In genomic region chr17:7905936-7906685, GRCm38 (mm10) we compare ENCODE assay signal across 22 mouse cellular contexts. TPM values are rescaled to one million over a fixed set of nuclear protein-coding genes. Genes with fewer than 3 reads are reported as not detected.
DNase-seq lines count a peak whose midpoint lies in the region; ATAC-seq and TF ChIP-seq lines count a peak whose summit lies in the region.
"Had no signal": no experiment of that assay in that cellular context is flagged by ENCODE, and none has a peak within 500 bp of the region (broad histone marks: within the 10 kb centered on the region; RNA-seq: fewer than 3 reads in every experiment).

No protein-coding gene starts in this region.

- TF ChIP-seq CTCF in CH12.LX (conservative IDR thresholded peaks at IDR 0.05 in 1 of 2, IDR thresholded peaks at IDR 0.05 in 1 of 2; ENCODE audit: low read depth in 2 of 2, low read length in 2 of 2): no peak

- no peak for TF ChIP-seq EP300 in CH12.LX (IDR thresholded peaks at IDR 0.05; ENCODE audit: low read length)

- H3K4me3 ChIP-seq in heart, embryonic 10.5 days: no peak overlapping the region
- no peak overlapping the region for H3K4me3 ChIP-seq in CH12.LX (replicated peaks in 1 of 3; ENCODE audit: low read depth in 2 of 3, low read length in 2 of 3, poor library complexity in 1 of 3)
- H3K4me3 ChIP-seq: forebrain, embryonic 15.5 days; hindbrain, embryonic 15.5 days; neural tube, embryonic 12.5 days; stomach, embryonic 15.5 days had no signal

- no peaks in the 10 kb centered on the region for H3K79me2 ChIP-seq in CH12.LX (replicated peaks; ENCODE audit: control insufficient read depth, extremely low read depth, insufficient read depth, poor library complexity, severe bottlenecking)

- intact Hi-C loops in heart, postnatal 25 days (cut with DNase I): no loop called here

- no peaks in the 10 kb centered on the region for H3K4me1 ChIP-seq in heart, embryonic 10.5 days
- peaks cover 6 to 29% of the 10 kb centered on the region in 2 experiments; a peak in 3 of 4 replicates for H3K4me1 ChIP-seq in CH12.LX (ENCODE audit: control insufficient read depth in 1 of 2, insufficient read depth in 2 of 2)
- H3K4me1 ChIP-seq: forebrain, embryonic 15.5 days; hindbrain, embryonic 15.5 days; neural tube, embryonic 12.5 days; stomach, embryonic 15.5 days had no signal

- no peaks in the 10 kb centered on the region for H3K36me3 ChIP-seq in heart, embryonic 10.5 days
- H3K36me3 ChIP-seq in CH12.LX (replicated peaks in 1 of 2; ENCODE audit: control insufficient read depth in 1 of 2, insufficient read depth in 1 of 2, low read length in 1 of 2): no peaks in the 10 kb centered on the region
- H3K36me3 ChIP-seq: forebrain, embryonic 15.5 days; G1E; hindbrain, embryonic 15.5 days; neural tube, embryonic 12.5 days; stomach, embryonic 15.5 days had no signal

- no peak for TF ChIP-seq POLR2A in CH12.LX (IDR thresholded peaks at IDR 0.05; ENCODE audit: low read depth, low read length)

- no peak overlapping the region for H3K27ac ChIP-seq in heart, embryonic 10.5 days
- H3K27ac ChIP-seq in CH12.LX (ENCODE audit: insufficient read depth, low read depth): no peak overlapping the region
- H3K27ac ChIP-seq: forebrain, embryonic 15.5 days; hindbrain, embryonic 15.5 days; liver, embryonic 14.5 days; neural tube, embryonic 12.5 days; stomach, embryonic 15.5 days had no signal

- peaks cover 5% of the 10 kb centered on the region for H3K9me3 ChIP-seq in heart, embryonic 10.5 days
- H3K9me3 ChIP-seq in CH12.LX (replicated peaks; ENCODE audit: low read length): peaks cover 4% of the 10 kb centered on the region
- H3K9me3 ChIP-seq: forebrain, embryonic 15.5 days; G1E; hindbrain, embryonic 15.5 days; stomach, embryonic 15.5 days had no signal

- dilution Hi-C loops in CH12.LX (cut with MboI; ENCODE audit: extremely low pct_ligation_motif_present, extremely low pct_unique_long_range_greater_than_20kb, low sequenced_read_pairs): no loop called here

- H3K9ac ChIP-seq in CH12.LX (ENCODE audit: insufficient read depth, low read depth): peak overlapping the region; percentile 19; the same call in 1 of the 2 replicates
- H3K9ac ChIP-seq: forebrain, embryonic 15.5 days; hindbrain, embryonic 15.5 days; liver, embryonic 14.5 days; neural tube, embryonic 12.5 days; stomach, embryonic 15.5 days had no signal

- ATAC-seq in erythroid progenitor cell, adult 5-6 weeks (replicated peaks; ENCODE audit: low FRiP score, poor library complexity, severe bottlenecking): no peak
- ATAC-seq: forebrain, embryonic 15.5 days; intestine, postnatal 0 days; lung, postnatal 0 days had no signal

- WGBS in heart, embryonic 10.5 days: 38% methylated on average over 4 of the region's 4 CpGs

- in situ Hi-C loops in CH12.LX (cut with MboI; ENCODE audit: low pct_ligation_motif_present, low pct_unique_long_range_greater_than_20kb, low sequenced_read_pairs): no loop called here

- peaks cover 3% of the 10 kb centered on the region for H3K27me3 ChIP-seq in heart, embryonic 10.5 days (ENCODE audit: insufficient read depth, poor library complexity, severe bottlenecking)
- H3K27me3 ChIP-seq in CH12.LX (replicated peaks): no peaks in the 10 kb centered on the region
- H3K27me3 ChIP-seq: forebrain, embryonic 15.5 days; hindbrain, embryonic 15.5 days; stomach, embryonic 15.5 days had no signal

- TF ChIP-seq RAD21 in CH12.LX (IDR thresholded peaks at IDR 0.05; ENCODE audit: low read depth, low read length): no peak

- peak; percentile 17 for DNase-seq in heart, embryonic 10.5 days (ENCODE audit: low spot score)
- no peak for DNase-seq in heart, postnatal 25 days (ENCODE audit: low spot score)
- no peak for DNase-seq in CH12.LX (ENCODE audit: extremely low read depth)
- peak; percentile 58 for DNase-seq in induced T-regulatory cell, adult 2 months (ENCODE audit: low read depth)
- DNase-seq in retina, embryonic 14.5 days (ENCODE audit: low spot score): peak; percentile 21
- no peak for DNase-seq in urinary bladder, postnatal 25 days (ENCODE audit: low spot score)
- DNase-seq in left cerebral cortex, adult 11 months (ENCODE audit: low spot score): no peak
- DNase-seq: cerebellum, adult 18-20 months; gastrocnemius, postnatal 25 days; heart, postnatal 14 days; spleen, adult 18-20 months; thymus, adult 18-20 months had no signal

- H3K4me2 ChIP-seq in CH12.LX (ENCODE audit: insufficient read depth, low read depth, poor library complexity, severe bottlenecking): no peak overlapping the region
- H3K4me2 ChIP-seq: forebrain, embryonic 15.5 days; heart, embryonic 11.5 days; hindbrain, embryonic 15.5 days; neural tube, embryonic 12.5 days; stomach, embryonic 15.5 days had no signal

TF ChIP-seq in CH12.LX, 34 proteins besides CTCF, POLR2A, EP300 and RAD21:
- no peak for TF ChIP-seq KAT2A (IDR thresholded peaks at IDR 0.05; ENCODE audit: insufficient replicate concordance, low read length)
- TF ChIP-seq NRF1 (IDR thresholded peaks at IDR 0.05; ENCODE audit: low read depth, low read length): no peak
- TF ChIP-seq JUND (conservative IDR thresholded peaks at IDR 0.05; ENCODE audit: low read depth, low read length): no peak
- no peak for TF ChIP-seq TCF12 (IDR thresholded peaks at IDR 0.05; ENCODE audit: low read depth, low read length)
- TF ChIP-seq TBP (conservative IDR thresholded peaks at IDR 0.05; ENCODE audit: low read depth, low read length): no peak
- TF ChIP-seq POLR2AphosphoS2 (IDR thresholded peaks at IDR 0.05; ENCODE audit: low read depth, low read length): no peak
- TF ChIP-seq MAX (IDR thresholded peaks at IDR 0.05; ENCODE audit: low read length): no peak

RNA-seq across cellular contexts. Expression of gene Tagap, which starts 19.7 kb away (rescaled TPM):
- 0.11 and 0.35 TPM in 2 replicates for polyA plus RNA-seq in heart, embryonic 10.5 days (2016; fragmentation: Nextera tagmentation; extraction: Ambion mirVana)
- 1 to 10 TPM; 1.8 to 2.6 TPM for total RNA-seq in heart, postnatal 25 days (2021)
- 16.3 and 16.4 TPM in 2 replicates for total RNA-seq in CH12.LX (2012; rRNA removed)
- total RNA-seq in CH12.LX (2014; rRNA removed): 18.5 and 20.9 TPM in 2 replicates
- polyA plus RNA-seq in CH12.LX (2012; ENCODE audit: insufficient read length, low read depth): 12.9 and 14.2 TPM in 2 replicates
- 3.4 and 14.8 TPM in 2 replicates for total RNA-seq in erythroid progenitor cell, adult 5-6 weeks (2015; ENCODE audit: low replicate concordance)
- 3.1 and 4.4 TPM in 2 replicates for total RNA-seq in erythroid progenitor cell, adult 5-6 weeks (2017; ENCODE audit: low replicate concordance)

RNA-seq across cellular contexts. Expression of gene Rsph3a, which starts 39.3 kb away (rescaled TPM):
- 47.9 and 56.7 TPM in 2 replicates for polyA plus RNA-seq in heart, embryonic 10.5 days (2016; fragmentation: Nextera tagmentation; extraction: Ambion mirVana)
- total RNA-seq in heart, postnatal 25 days (2021): 10 to 100 TPM; 27.5 to 39.6 TPM
- total RNA-seq in CH12.LX (2012; rRNA removed) (15.2 and 23.7 TPM in 2 replicates), CH12.LX (2014; rRNA removed) (8.2 and 9.9 TPM in 2 replicates)
- 17.8 and 18.8 TPM in 2 replicates for polyA plus RNA-seq in CH12.LX (2012; ENCODE audit: insufficient read length, low read depth)
- 27.8 and 39.0 TPM in 2 replicates for total RNA-seq in erythroid progenitor cell, adult 5-6 weeks (2015; ENCODE audit: low replicate concordance)
- total RNA-seq in erythroid progenitor cell, adult 5-6 weeks (2017; ENCODE audit: low replicate concordance): 1.5 and 19.5 TPM in 2 replicates

Comparison
In these comparisons a context has a peak if more than half of its experiments do, and no peak if none do; other contexts are left out.
1. DNase-seq: peak in heart, embryonic 10.5 days (single experiment), induced T-regulatory cell, adult 2 months (single experiment) and retina, embryonic 14.5 days (single experiment); none in heart, postnatal 25 days (single experiment), CH12.LX (single experiment), urinary bladder, postnatal 25 days (single experiment) and left cerebral cortex, adult 11 months (single experiment).